Mouse (Mus musculus): ENCODE data around the gene Arhgap40.

DNA sequence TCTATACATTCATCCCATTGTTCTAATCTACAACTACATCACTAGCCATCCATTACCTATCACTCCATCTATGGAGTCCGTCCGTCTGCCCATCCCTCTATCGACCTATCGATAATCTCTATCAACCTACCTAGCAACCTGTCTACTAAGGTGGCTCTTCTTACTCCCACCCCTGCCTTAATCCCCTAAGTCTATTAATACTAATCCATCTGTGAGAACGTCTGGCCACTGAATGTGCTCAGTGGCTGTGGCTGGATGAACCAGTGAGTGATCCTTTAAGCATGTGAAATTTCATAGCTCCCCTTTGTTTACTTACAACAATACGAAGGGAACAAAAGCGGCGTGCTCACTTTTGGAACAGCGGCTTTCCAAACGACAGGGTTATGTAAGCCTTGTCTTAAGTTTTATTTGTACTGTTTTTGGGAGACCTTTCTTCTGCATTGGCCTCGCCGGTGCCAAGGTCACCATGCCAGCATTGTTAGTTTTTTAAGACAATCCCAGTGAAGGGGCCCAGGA, 1.3 kb downstream of the Arhgap40 start:
- TF ChIP-seq CTCF (IDR thresholded peaks at IDR 0.05; ENCODE audit: low read depth) = no peak
- no peak for TF ChIP-seq EP300 (IDR thresholded peaks at IDR 0.05; ENCODE audit: low read depth)

Data from liver, postnatal 0 days (tissue).